Mouse (Mus musculus) kidney, adult 2 months (tissue): ENCODE data around the gene Wdr95.

Experiments
- CTCF ChIP-seq: fragments of 200-500 bp; conservative IDR thresholded peaks from 2 replicates; pipeline ENCODE4 v1.5.1; 2011; ENCODE audit warnings: low read depth, mild to moderate bottlenecking, control low read depth, low read length, moderate library complexity, mixed read lengths; ENCODE audit not compliant: insufficient read depth, insufficient read length
- POLR2A ChIP-seq: fragments of 200-500 bp; IDR thresholded peaks from one replicate; pipeline ENCODE4 v1.6.1; 2011; ENCODE audit warnings: low read depth, low read length, control low read depth

DNA sequence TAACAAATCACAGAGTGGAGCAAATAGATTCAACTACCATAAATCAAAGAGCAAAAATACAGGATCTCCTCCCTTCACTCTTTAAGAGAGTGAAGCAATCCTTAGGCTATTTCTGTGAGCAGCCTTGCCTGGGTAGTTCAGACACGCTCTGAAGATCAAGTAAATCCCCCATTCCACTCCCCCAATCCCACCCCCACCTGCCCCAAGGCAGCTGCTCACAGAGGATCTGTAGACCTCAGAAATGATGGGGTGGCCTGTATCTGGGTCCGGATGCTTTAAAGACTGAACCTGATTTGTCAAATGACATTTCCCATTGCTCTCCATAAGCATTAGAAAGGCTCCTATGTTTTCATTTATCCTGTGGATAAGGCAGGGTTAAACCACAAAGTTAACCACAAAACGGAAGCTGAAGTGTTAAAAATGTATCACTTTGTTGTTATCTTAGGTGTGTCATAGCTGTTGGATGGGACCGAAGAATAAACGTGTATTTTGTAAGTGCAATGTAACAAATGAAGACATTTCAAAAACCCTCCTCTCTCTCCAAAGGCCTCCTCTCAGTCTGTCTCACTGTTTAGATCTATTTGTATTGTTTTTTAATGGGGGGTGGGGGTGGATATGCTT is 54.3 kb downstream of the Wdr95 start:
- TF ChIP-seq CTCF (no peak), POLR2A (no peak)
